Mouse (Mus musculus): ENCODE measurements around the gene Iqsec1. TPM values are rescaled to one million over a fixed set of nuclear protein-coding genes. Genes with fewer than 3 reads are reported as not detected.
A peak's percentile ranks its signal among the peaks of the same experiment; 100 is the strongest.

The Iqsec1 gene
- total RNA-seq, 2 experiments from 2014 or later: 108 to 109 TPM

GRCm38 (mm10) chr6:90800825-90801224 lies 187.7 kb downstream of the Iqsec1 start:
- no peak for DNase-seq
- intact Hi-C loops (cut with DNase I): loop anchor here (10.0 kb wide), 1 partner anchor 146 kb away; no protein-coding TSS in a partner anchor

GRCm38 (mm10) chr6:90799116-90799515 lies 189.4 kb downstream of the Iqsec1 start:
- DNase-seq: no peak
- intact Hi-C loops (cut with DNase I): no loop called here

GRCm38 (mm10) chr6:90798201-90798600 lies 190.3 kb downstream of the Iqsec1 start:
- intact Hi-C loops (cut with DNase I): no loop called here

GRCm38 (mm10) chr6:90796902-90797596 lies 191.4 kb downstream of the Iqsec1 start:
- intact Hi-C loops (cut with DNase I): no loop called here
- DNase-seq: no peak

More at GRCm38 (mm10) chr6:90798201-90798600, 190.3 kb downstream of the Iqsec1 start:
- no peak for DNase-seq

- DNase-seq: no peak
- intact Hi-C loops (cut with DNase I): no loop called here
Measured at GRCm38 (mm10) chr6:90790901-90791300, 197.6 kb downstream of the Iqsec1 start.

GRCm38 (mm10) chr6:90789520-90789919 lies 199.0 kb downstream of the Iqsec1 start:
- no peak for DNase-seq
- intact Hi-C loops (cut with DNase I): no loop called here

- no peak for DNase-seq
- intact Hi-C loops (cut with DNase I): no loop called here
Measured at GRCm38 (mm10) chr6:90787587-90787986, 200.9 kb downstream of the Iqsec1 start.

- no peak for DNase-seq
- intact Hi-C loops (cut with DNase I): no loop called here
Measured at GRCm38 (mm10) chr6:90787036-90787435, 201.4 kb downstream of the Iqsec1 start.

GRCm38 (mm10) chr6:90786589-90786988 lies 201.9 kb downstream of the Iqsec1 start:
- intact Hi-C loops (cut with DNase I): no loop called here
- no peak for DNase-seq

- no peak for DNase-seq
- intact Hi-C loops (cut with DNase I): no loop called here
Measured at GRCm38 (mm10) chr6:90783945-90784344, 204.5 kb downstream of the Iqsec1 start.

- DNase-seq: no peak
- intact Hi-C loops (cut with DNase I): no loop called here
Measured at GRCm38 (mm10) chr6:90783176-90783575, 205.3 kb downstream of the Iqsec1 start.

- peak; percentile 11 to 41 for DNase-seq
- intact Hi-C loops (cut with DNase I): no loop called here
Measured at GRCm38 (mm10) chr6:90781921-90782770, 206.3 kb downstream of the Iqsec1 start.

GRCm38 (mm10) chr6:90780532-90780931 lies 208.0 kb downstream of the Iqsec1 start:
- intact Hi-C loops (cut with DNase I): no loop called here
- DNase-seq: no peak

GRCm38 (mm10) chr6:90778841-90779240 lies 209.6 kb downstream of the Iqsec1 start:
- DNase-seq: no peak
- intact Hi-C loops (cut with DNase I): no loop called here

- DNase-seq: no peak
- intact Hi-C loops (cut with DNase I): no loop called here
Measured at GRCm38 (mm10) chr6:90777302-90777701, 211.2 kb downstream of the Iqsec1 start.

GRCm38 (mm10) chr6:90775606-90776005 lies 212.9 kb downstream of the Iqsec1 start:
- DNase-seq: no peak
- intact Hi-C loops (cut with DNase I): no loop called here

GRCm38 (mm10) chr6:90773811-90774233 lies 214.7 kb downstream of the Iqsec1 start:
- intact Hi-C loops (cut with DNase I): no loop called here

GRCm38 (mm10) chr6:90772120-90772519 lies 216.4 kb downstream of the Iqsec1 start:
- no peak for DNase-seq
- intact Hi-C loops (cut with DNase I): no loop called here

More at GRCm38 (mm10) chr6:90773811-90774233, 214.7 kb downstream of the Iqsec1 start:
- peak; percentile 39 to 53 for DNase-seq

GRCm38 (mm10) chr6:90768526-90768925 lies 220.0 kb downstream of the Iqsec1 start:
- intact Hi-C loops (cut with DNase I): no loop called here
- DNase-seq: peak in 1 of 2 experiments; percentile 31

GRCm38 (mm10) chr6:90767874-90768273 lies 220.6 kb downstream of the Iqsec1 start:
- intact Hi-C loops (cut with DNase I): no loop called here
- no peak for DNase-seq

GRCm38 (mm10) chr6:90764753-90765152 lies 223.7 kb downstream of the Iqsec1 start:
- intact Hi-C loops (cut with DNase I): no loop called here
- peak; percentile 43 to 59 for DNase-seq
